Mouse (Mus musculus) kidney, adult 2 months (tissue): ENCODE measurements around the gene Zfp691. TPM values are rescaled to one million over a fixed set of nuclear protein-coding genes. Genes with fewer than 3 reads are reported as not detected.

Experiments
- DNase-seq: peaks from one replicate; pipeline ENCODE4 v3.0.0; 2021
- H3K27ac ChIP-seq: fragments of 200-500 bp; 2 replicates; pipeline ENCODE4 v1.5.1; 2012; ENCODE audit warnings: low read depth, low read length, control low read depth, inconsistent platforms; ENCODE audit not compliant: insufficient read depth
- H3K27me3 ChIP-seq: fragments of 200-500 bp; replicated peaks from 2 replicates; pipeline ENCODE4 v1.6.1; 2012; ENCODE audit warnings: mild to moderate bottlenecking, moderate library complexity, low read length, inconsistent platforms; ENCODE audit not compliant: control insufficient read depth, insufficient read depth
- H3K36me3 ChIP-seq: fragments of 200-500 bp; 2 replicates; pipeline ENCODE4 v1.6.1; 2012; ENCODE audit warnings: mild to moderate bottlenecking, moderate library complexity, low read length, inconsistent platforms; ENCODE audit not compliant: control insufficient read depth, insufficient read depth
- H3K4me1 ChIP-seq: fragments of 200-500 bp; 2 replicates; pipeline ENCODE4 v1.6.1; 2011; ENCODE audit warnings: low read length; ENCODE audit not compliant: control insufficient read depth, insufficient read depth
- H3K4me3 ChIP-seq: fragments of 200-500 bp; 2 replicates; pipeline ENCODE4 v1.5.1; 2011; ENCODE audit warnings: mild to moderate bottlenecking, low read depth, low read length, control low read depth; ENCODE audit not compliant: insufficient read depth
- CTCF ChIP-seq: fragments of 200-500 bp; conservative IDR thresholded peaks from 2 replicates; pipeline ENCODE4 v1.5.1; 2011; ENCODE audit warnings: low read depth, mild to moderate bottlenecking, control low read depth, low read length, moderate library complexity, mixed read lengths; ENCODE audit not compliant: insufficient read depth, insufficient read length
- POLR2A ChIP-seq: fragments of 200-500 bp; IDR thresholded peaks from one replicate; pipeline ENCODE4 v1.6.1; 2011; ENCODE audit warnings: low read depth, low read length, control low read depth
- WGBS: fragments of 180-500 bp; shearing (Covaris S2); methylation state at CpG from one replicate; pipeline ENCODE4 v1.1.7; 2018; 5-methylcytosine and 5-hydroxymethylcytosine counted together
- polyA plus RNA-seq: library from polyadenylated mRNA; depleted of rRNA; stranded (reverse); fragments of >200 nt; gene quantifications from 2 replicates; pipeline ENCODE4 v1.2.3, GENCODE M21; 2012

Gene Zfp691
- polyA plus RNA-seq, 1 experiment, result 19.3 TPM

DNA sequence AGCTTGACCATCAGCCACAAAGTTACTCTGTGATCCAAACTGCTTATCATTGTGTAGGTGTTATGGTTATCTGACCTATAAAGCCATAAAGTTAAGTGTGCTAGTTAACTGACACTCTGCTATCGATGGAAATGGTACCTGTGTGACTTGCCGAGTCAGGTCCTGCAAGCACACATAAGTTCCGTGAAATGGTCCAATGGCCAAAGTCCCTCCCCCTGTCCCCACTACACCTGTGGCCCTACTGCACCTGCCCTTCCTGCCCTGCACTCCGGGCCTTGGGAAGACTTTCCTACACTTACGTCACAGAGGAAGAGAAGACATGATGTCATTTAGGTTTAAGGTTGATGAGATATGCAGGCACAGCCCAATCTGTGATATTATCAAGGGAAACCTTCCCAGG lies 26.6 kb downstream of the Zfp691 start:
- DNase-seq, result no peak
- no peaks in the 10 kb centered on the region for H3K4me1 ChIP-seq
- H3K27ac ChIP-seq, result no peak overlapping the region
- no peak for TF ChIP-seq POLR2A
- no peak overlapping the region for H3K4me3 ChIP-seq
- H3K36me3 ChIP-seq, result no peaks in the 10 kb centered on the region
- no peaks in the 10 kb centered on the region for H3K27me3 ChIP-seq
- WGBS, result 73% methylated on average over 5 of the region's 5 CpGs

DNA sequence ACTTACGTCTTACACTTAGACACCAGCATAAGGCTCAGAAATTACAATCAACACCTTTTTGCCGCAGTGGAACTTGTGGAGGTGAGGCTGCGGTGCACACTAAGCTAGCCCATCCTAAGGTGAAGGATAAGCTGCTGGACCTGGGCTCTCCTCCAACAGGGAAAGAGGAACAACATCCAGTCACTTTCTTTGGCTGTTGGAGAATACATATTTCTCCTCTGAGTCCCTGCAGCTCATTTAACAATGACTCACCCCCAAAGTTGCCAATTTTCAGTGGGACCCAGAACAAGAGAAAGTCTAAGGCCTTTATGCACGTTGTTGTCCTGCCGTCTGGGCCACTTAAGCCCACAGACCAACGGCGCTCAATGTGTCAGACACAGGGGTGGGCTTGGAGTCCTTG lies 27.2 kb downstream of the Zfp691 start:
- 89% methylated on average over 7 of the region's 7 CpGs for WGBS
- no peak for DNase-seq
- Histone ChIP-seq H3K4me1 (no peaks in the 10 kb centered on the region), H3K27me3 (no peaks in the 10 kb centered on the region), H3K4me3 (no peak overlapping the region), H3K36me3 (no peaks in the 10 kb centered on the region), H3K27ac (no peak overlapping the region)
- TF ChIP-seq POLR2A (no peak), CTCF (no peak)

DNA sequence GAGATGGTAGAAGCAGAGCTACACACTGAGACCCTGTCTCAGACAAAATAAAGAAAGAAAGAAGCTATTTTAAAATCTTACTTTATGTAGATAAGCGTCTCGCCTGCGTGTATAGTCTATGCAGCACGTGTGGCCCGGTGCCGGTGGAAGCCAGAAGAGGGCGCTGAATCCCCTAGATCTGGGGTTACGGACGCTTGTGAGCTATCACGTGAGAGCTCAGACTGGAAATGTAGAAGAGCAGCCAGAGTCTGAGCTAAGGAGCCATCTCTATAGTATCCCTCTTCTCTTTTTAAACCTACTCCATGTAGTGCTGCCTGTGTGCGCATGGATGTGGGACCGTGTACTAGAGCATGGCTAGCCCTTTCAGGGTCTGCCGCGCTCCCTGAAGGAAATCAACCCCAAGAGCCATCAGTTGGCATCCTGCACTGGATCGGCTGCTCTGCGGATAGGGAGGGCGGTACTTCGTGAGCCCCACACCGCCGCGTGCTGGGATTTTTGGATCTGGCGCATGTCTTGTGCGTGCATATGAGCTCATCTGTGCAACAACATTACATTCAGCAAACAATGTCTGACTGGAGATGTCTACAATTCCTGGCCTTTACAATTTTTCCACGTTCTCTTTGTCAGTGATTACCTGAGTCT lies 31.6 kb downstream of the Zfp691 start:
- Histone ChIP-seq H3K4me1 (0 out of 2 replicates have a peak, but pooled peaks cover 3% of the 10 kb centered on the region), H3K36me3 (no peaks in the 10 kb centered on the region), H3K27me3 (no peaks in the 10 kb centered on the region), H3K27ac (no peak overlapping the region), H3K4me3 (no peak overlapping the region)
- peak; percentile 67 for DNase-seq
- peak; percentile 55 for TF ChIP-seq CTCF
- TF ChIP-seq POLR2A, result no peak
- 36% methylated on average over 24 of the region's 24 CpGs for WGBS

DNA sequence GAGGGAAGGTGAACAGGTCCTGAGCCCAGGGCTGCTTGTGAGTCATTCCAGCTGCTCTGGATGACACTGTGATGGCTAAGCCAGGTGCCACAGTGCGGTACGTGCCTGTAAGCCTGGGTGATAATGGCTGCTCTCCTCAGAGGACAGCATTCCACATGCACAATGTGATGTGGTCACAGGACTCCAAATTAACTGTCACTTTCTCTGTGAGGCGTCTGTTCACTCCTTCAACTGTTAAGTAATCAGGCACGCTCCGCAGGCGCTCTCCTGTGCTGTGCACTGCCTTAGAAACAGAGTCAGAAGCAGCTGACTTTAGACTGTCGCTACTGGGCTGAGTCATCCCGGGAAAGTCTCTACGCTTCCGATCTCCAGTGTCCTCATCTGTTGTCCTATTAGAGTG lies 32.8 kb downstream of the Zfp691 start:
- Histone ChIP-seq H3K4me3 (no peak overlapping the region), H3K36me3 (no peaks in the 10 kb centered on the region; the same call in 1 of the 2 replicates), H3K27me3 (no peaks in the 10 kb centered on the region), H3K4me1 (0 out of 2 replicates have a peak, but pooled peaks cover 3% of the 10 kb centered on the region), H3K27ac (no peak overlapping the region)
- no peak for TF ChIP-seq CTCF
- TF ChIP-seq POLR2A, result no peak
- 75% methylated on average over 10 of the region's 10 CpGs for WGBS
- no peak for DNase-seq

DNA sequence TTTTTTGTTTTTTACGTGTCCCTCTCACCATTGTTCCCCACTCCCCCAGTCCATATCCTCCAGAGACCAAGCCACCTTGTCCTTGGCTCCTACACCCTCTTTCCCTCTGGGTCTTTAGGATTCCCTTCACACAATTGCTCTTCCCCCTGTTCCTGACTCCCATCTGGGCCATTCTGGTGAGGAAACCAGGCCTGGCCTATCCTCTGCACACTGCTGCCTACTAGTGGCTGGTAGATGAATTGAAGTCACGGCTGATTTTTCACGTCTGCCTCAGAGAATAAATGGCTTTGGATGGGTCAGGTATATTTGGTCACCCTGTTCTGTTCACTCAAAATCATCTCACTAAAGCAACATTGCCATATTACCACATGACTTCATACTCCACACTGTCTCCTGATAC lies 33.9 kb downstream of the Zfp691 start:
- 0 out of 2 replicates have a peak, but pooled peaks cover 3% of the 10 kb centered on the region for H3K4me1 ChIP-seq
- TF ChIP-seq POLR2A (no peak), CTCF (peak; percentile 94)
- no peak overlapping the region for H3K27ac ChIP-seq
- no peaks in the 10 kb centered on the region; the same call in 1 of the 2 replicates for H3K36me3 ChIP-seq
- peak; percentile 72 for DNase-seq
- no peaks in the 10 kb centered on the region for H3K27me3 ChIP-seq
- no peak overlapping the region for H3K4me3 ChIP-seq
- whole genome bisulfite sequencing, result 57% methylated on average over 3 of the region's 3 CpGs

DNA sequence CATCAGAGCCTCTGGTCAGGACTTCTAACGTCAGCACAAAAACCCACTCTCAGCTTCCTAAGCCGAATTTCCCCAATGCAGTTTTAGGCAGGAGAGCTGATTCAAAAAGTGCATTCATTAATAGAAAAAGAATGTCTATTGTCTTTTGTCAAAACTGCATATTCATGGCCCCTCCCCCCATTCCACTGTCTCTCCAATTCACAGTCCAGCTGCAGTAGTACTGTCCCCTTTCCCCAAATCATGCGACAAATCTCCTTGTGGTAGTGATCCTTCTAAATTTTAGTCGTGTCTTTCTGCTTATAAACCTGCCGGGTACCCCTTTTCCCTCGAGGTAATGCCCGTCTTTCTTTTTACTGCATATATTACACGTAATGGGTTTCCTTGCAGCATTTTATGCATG lies 35.2 kb downstream of the Zfp691 start:
- TF ChIP-seq CTCF (no peak), POLR2A (no peak)
- Histone ChIP-seq H3K27me3 (no peaks in the 10 kb centered on the region), H3K4me1 (0 out of 2 replicates have a peak, but pooled peaks cover 3% of the 10 kb centered on the region), H3K36me3 (no peaks in the 10 kb centered on the region; the same call in 1 of the 2 replicates), H3K27ac (no peak overlapping the region), H3K4me3 (no peak overlapping the region)
- WGBS, result 69% methylated on average over 8 of the region's 8 CpGs
- no peak for DNase-seq

DNA sequence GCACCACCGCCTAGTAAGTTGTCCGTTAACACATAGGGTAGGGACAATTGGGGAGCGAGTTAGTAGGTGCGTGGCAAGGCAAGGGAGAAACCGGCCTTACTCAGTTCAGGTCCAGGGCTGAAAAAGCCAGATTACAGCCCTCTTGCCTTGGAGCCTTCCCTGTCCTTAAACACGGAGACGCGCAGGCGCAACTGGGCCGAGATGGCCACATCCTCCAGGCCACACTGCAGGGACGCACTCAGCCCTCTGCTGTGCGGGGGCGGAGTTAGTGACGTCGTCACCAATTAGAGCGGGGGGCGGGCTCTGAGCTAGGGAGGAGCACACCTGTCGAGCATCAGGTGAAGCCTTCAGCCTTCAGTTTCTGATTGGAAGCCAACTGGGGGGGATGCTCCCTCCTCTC lies 35.8 kb downstream of the Zfp691 start:
- Histone ChIP-seq H3K27me3 (no peaks in the 10 kb centered on the region), H3K4me1 (0 out of 2 replicates have a peak, but pooled peaks cover 3% of the 10 kb centered on the region), H3K27ac (peak overlapping the region; percentile 8; the same call in 1 of the 2 replicates), H3K4me3 (peak overlapping the region; percentile 7; the same call in 1 of the 2 replicates), H3K36me3 (no peaks in the 10 kb centered on the region; the same call in 1 of the 2 replicates)
- DNase-seq, result peak; percentile 86
- WGBS, result 25% methylated on average over 18 of the region's 18 CpGs
- TF ChIP-seq CTCF (no peak), POLR2A (peak; percentile 19)
